Mouse (Mus musculus) layer of hippocampus, adult 18-20 months (tissue): ENCODE measurements around the gene Msrb3. TPM values are rescaled to one million over a fixed set of nuclear protein-coding genes. Genes with fewer than 3 reads are reported as not detected.

Experiments
- DNase-seq, 2 experiments: peaks; one replicate each; pipeline ENCODE4 v3.0.0; 2022; ENCODE audit warnings: low spot score in 2 of 2
- total RNA-seq, 2 experiments: library from RNA; stranded (reverse); gene quantifications; 2 replicates each; pipeline ENCODE4 v1.2.3; 2021

The Msrb3 gene
- total RNA-seq, 2 experiments from 2014 or later, result 4.1 to 4.2 TPM

- no peak for DNase-seq
Observed at GRCm38 (mm10) chr10:120811796-120812443, 87.0 kb downstream of the Msrb3 start.

- DNase-seq, result no peak
Observed at GRCm38 (mm10) chr10:120810832-120811571, 87.9 kb downstream of the Msrb3 start.

- no peak for DNase-seq
Observed at GRCm38 (mm10) chr10:120810053-120810696, 88.7 kb downstream of the Msrb3 start.

- no peak for DNase-seq
Observed at GRCm38 (mm10) chr10:120808167-120808566, 90.7 kb downstream of the Msrb3 start.

GRCm38 (mm10) chr10:120801127-120801526 is 97.8 kb downstream of the Msrb3 start:
- no peak for DNase-seq

- no peak for DNase-seq
Observed at GRCm38 (mm10) chr10:120799479-120799878, 99.4 kb downstream of the Msrb3 start.

- DNase-seq, result no peak
Observed at GRCm38 (mm10) chr10:120796749-120797148, 102.2 kb downstream of the Msrb3 start.

- DNase-seq, result no peak
Observed at GRCm38 (mm10) chr10:120794391-120794817, 104.5 kb downstream of the Msrb3 start.

GRCm38 (mm10) chr10:120792191-120792765 is 106.6 kb downstream of the Msrb3 start:
- DNase-seq, result no peak

- no peak for DNase-seq
Observed at GRCm38 (mm10) chr10:120791438-120791837, 107.5 kb downstream of the Msrb3 start.

GRCm38 (mm10) chr10:120787202-120787601 is 111.7 kb downstream of the Msrb3 start:
- DNase-seq, result no peak

GRCm38 (mm10) chr10:120784516-120784915 is 114.4 kb downstream of the Msrb3 start:
- no peak for DNase-seq

- DNase-seq, result no peak
Observed at GRCm38 (mm10) chr10:120783393-120783792, 115.5 kb downstream of the Msrb3 start.

- DNase-seq, result no peak
Observed at GRCm38 (mm10) chr10:120777499-120777898, 121.4 kb downstream of the Msrb3 start.

GRCm38 (mm10) chr10:120775361-120775760 is 123.5 kb downstream of the Msrb3 start:
- no peak for DNase-seq

GRCm38 (mm10) chr10:120767418-120767817 is 131.5 kb downstream of the Msrb3 start:
- DNase-seq, result no peak

GRCm38 (mm10) chr10:120765398-120765797 is 133.5 kb downstream of the Msrb3 start:
- DNase-seq, result no peak

- DNase-seq, result no peak
Observed at GRCm38 (mm10) chr10:120763656-120764466, 135.0 kb downstream of the Msrb3 start.

- no peak for DNase-seq
Observed at GRCm38 (mm10) chr10:120762958-120763357, 135.9 kb downstream of the Msrb3 start.

GRCm38 (mm10) chr10:120760679-120761078 is 138.2 kb downstream of the Msrb3 start:
- no peak for DNase-seq

GRCm38 (mm10) chr10:120759883-120760282 is 139.0 kb downstream of the Msrb3 start:
- no peak for DNase-seq
